Mouse (Mus musculus): ENCODE measurements around the gene Fitm1.

GRCm38 (mm10) chr14:55603271-55603632 lies 27.8 kb downstream of the Fitm1 start, which contains the start of gene Irf9:
- no peak for TF ChIP-seq CTCF (IDR thresholded peaks at IDR 0.05; ENCODE audit: low read depth)
- no peak for TF ChIP-seq EP300 (optimal IDR thresholded peaks at IDR 0.05)

All from stomach, postnatal 0 days (tissue).